Mouse (Mus musculus): ENCODE measurements around the gene Atp6v0d1. TPM values are rescaled to one million over a fixed set of nuclear protein-coding genes. Genes with fewer than 3 reads are reported as not detected.

Gene Atp6v0d1
- total and polyA plus RNA-seq, 3 experiments, result 51.1 to 83.8 TPM; not detected in 1

GRCm38 (mm10) chr8:105499787-105500186, 66.1 kb downstream of the Atp6v0d1 start (continued):
- TF ChIP-seq HCFC1 (IDR thresholded peaks at IDR 0.05; ENCODE audit: low read depth, low read length), result peak; percentile 60
- 0 out of 2 replicates have a peak, but pooled peaks have one; percentile 58 for TF ChIP-seq MXI1 (IDR thresholded peaks at IDR 0.05; ENCODE audit: low read depth, low read length)
- peak in 2 of 3 experiments; percentile 24 to 41; a peak in 4 of 6 replicates for TF ChIP-seq CTCF (IDR thresholded peaks at IDR 0.05 in 2 of 3, conservative IDR thresholded peaks at IDR 0.05 in 1 of 3; ENCODE audit: control insufficient read depth in 1 of 3, insufficient read depth in 1 of 3, low read depth in 2 of 3, low read length in 3 of 3, poor library complexity in 1 of 3, severe bottlenecking in 1 of 3)
- TF ChIP-seq MAFK (IDR thresholded peaks at IDR 0.05; ENCODE audit: borderline replicate concordance, low read depth, low read length), result no peak
- TF ChIP-seq TBP (IDR thresholded peaks at IDR 0.05; ENCODE audit: low read depth, low read length), result peak; percentile 64
- TF ChIP-seq MAX (IDR thresholded peaks at IDR 0.05; ENCODE audit: low read length), result peak; percentile 69; the same call in 1 of the 2 replicates
- TF ChIP-seq UBTF (IDR thresholded peaks at IDR 0.05; ENCODE audit: borderline replicate concordance, insufficient read depth, low read depth, low read length), result no peak
- no peak for TF ChIP-seq SMC3 (IDR thresholded peaks at IDR 0.05; ENCODE audit: low read depth, low read length)
- TF ChIP-seq RAD21 (IDR thresholded peaks at IDR 0.05; ENCODE audit: low read depth, low read length), result no peak
- 0 out of 2 replicates have a peak, but pooled peaks have one; percentile 8 for TF ChIP-seq BHLHE40 (IDR thresholded peaks at IDR 0.05; ENCODE audit: borderline replicate concordance, low read depth, low read length)
- peak; percentile 63 to 65 for TF ChIP-seq POLR2A (IDR thresholded peaks at IDR 0.05; ENCODE audit: control insufficient read depth in 1 of 2, insufficient read depth in 1 of 2, low read depth in 1 of 2, low read length in 2 of 2, poor library complexity in 1 of 2)
- peak; percentile 50 for TF ChIP-seq SIN3A (IDR thresholded peaks at IDR 0.05; ENCODE audit: low read length)
- TF ChIP-seq ETS1 (IDR thresholded peaks at IDR 0.05; ENCODE audit: low read depth, low read length), result no peak; the same call in none of the 2 replicates
- peak; percentile 73 for TF ChIP-seq MYC (IDR thresholded peaks at IDR 0.05; ENCODE audit: low read depth, low read length)
- no peak for TF ChIP-seq POLR2AphosphoS5 (IDR thresholded peaks at IDR 0.05; ENCODE audit: borderline replicate concordance, low read depth, low read length)
- peak; percentile 54 for TF ChIP-seq ELF1 (IDR thresholded peaks at IDR 0.05; ENCODE audit: low read depth, low read length)
- no peak for TF ChIP-seq GATA1 (IDR thresholded peaks at IDR 0.05; ENCODE audit: low read depth, low read length)
- TF ChIP-seq CHD1 (IDR thresholded peaks at IDR 0.05; ENCODE audit: low read depth, low read length), result no peak

GRCm38 (mm10) chr8:105496439-105497180, 69.2 kb downstream of the Atp6v0d1 start, which contains the start of gene Zdhhc1:
Zdhhc1 (minus strand) TSS chr8:105496902.
- Histone ChIP-seq H3K27me3 (ENCODE audit: control insufficient read depth in 1 of 2, insufficient read depth in 2 of 2, low read length in 2 of 2) (no peaks in the 10 kb centered on the region), H3K79me2 (ENCODE audit: control insufficient read depth, insufficient read depth, low read length, poor library complexity) (peaks cover 4% of the 10 kb centered on the region), H3K9ac (ENCODE audit: control insufficient read depth, low read depth, low read length, poor library complexity, severe bottlenecking) (peak within 1 kb of the TSS; percentile 92), H3K27ac (ENCODE audit: control insufficient read depth, low read depth, low read length) (peak within 1 kb of the TSS; percentile 15), H3K9me3 (replicated peaks; ENCODE audit: insufficient read depth, low read length) (no peaks in the 10 kb centered on the region), H3K4me3 (ENCODE audit: control insufficient read depth in 1 of 2, insufficient read depth in 1 of 2, low read depth in 2 of 2, low read length in 2 of 2) (peak within 1 kb of the TSS; percentile 82 to 93), H3K36me3 (ENCODE audit: control insufficient read depth in 1 of 2, insufficient read depth in 2 of 2, low read length in 2 of 2) (peaks cover 0 to 12% of the 10 kb centered on the region in 2 experiments; a peak in 2 of 4 replicates), H3K4me1 (ENCODE audit: control insufficient read depth in 1 of 2, insufficient read depth in 2 of 2, low read length in 2 of 2) (peaks cover 4 to 14% of the 10 kb centered on the region in 2 experiments)
- TF ChIP-seq ELF1 (IDR thresholded peaks at IDR 0.05; ENCODE audit: low read depth, low read length), result peak; percentile 78; the same call in 1 of the 2 replicates
- no peak for TF ChIP-seq ZNF384 (IDR thresholded peaks at IDR 0.05; ENCODE audit: low read depth, low read length)
- TF ChIP-seq MAX (IDR thresholded peaks at IDR 0.05; ENCODE audit: low read length), result peak; percentile 66
- TF ChIP-seq SIN3A (IDR thresholded peaks at IDR 0.05; ENCODE audit: low read length), result peak; percentile 92
- TF ChIP-seq NELFE (IDR thresholded peaks at IDR 0.05; ENCODE audit: low read depth, low read length), result peak; percentile 73
- TF ChIP-seq RCOR1 (IDR thresholded peaks at IDR 0.05; ENCODE audit: low read depth, low read length), result no peak
- TF ChIP-seq USF1 (IDR thresholded peaks at IDR 0.05; ENCODE audit: low read depth, low read length), result peak; percentile 84
- peak; percentile 62 to 67; a peak in 3 of 4 replicates for TF ChIP-seq POLR2A (IDR thresholded peaks at IDR 0.05; ENCODE audit: control insufficient read depth in 1 of 2, insufficient read depth in 1 of 2, low read depth in 1 of 2, low read length in 2 of 2, poor library complexity in 1 of 2)
- peak; percentile 84 for TF ChIP-seq HCFC1 (IDR thresholded peaks at IDR 0.05; ENCODE audit: low read depth, low read length)
- TF ChIP-seq NRF1 (IDR thresholded peaks at IDR 0.05; ENCODE audit: insufficient read depth, low read depth, low read length, poor library complexity, severe bottlenecking), result 0 out of 2 replicates have a peak, but pooled peaks have one; percentile 14
- TF ChIP-seq CTCF (IDR thresholded peaks at IDR 0.05 in 2 of 3, conservative IDR thresholded peaks at IDR 0.05 in 1 of 3; ENCODE audit: control insufficient read depth in 1 of 3, insufficient read depth in 1 of 3, low read depth in 2 of 3, low read length in 3 of 3, poor library complexity in 1 of 3, severe bottlenecking in 1 of 3), result peak; percentile 55 to 83 (median 62)
- no peak; the same call in 1 of the 2 replicates for TF ChIP-seq MAZ (IDR thresholded peaks at IDR 0.05; ENCODE audit: low read depth, low read length)
- peak; percentile 50; the same call in 1 of the 2 replicates for TF ChIP-seq BHLHE40 (IDR thresholded peaks at IDR 0.05; ENCODE audit: borderline replicate concordance, low read depth, low read length)
- no peak for TF ChIP-seq EP300 (IDR thresholded peaks at IDR 0.05; ENCODE audit: low read depth in 1 of 2, low read length in 2 of 2)
- TF ChIP-seq MXI1 (IDR thresholded peaks at IDR 0.05; ENCODE audit: low read depth, low read length), result peak; percentile 91
- peak; percentile 89 for DNase-seq (ENCODE audit: low read depth, low spot score)

Measured in MEL (cell line).